Mouse (Mus musculus): ENCODE results near the gene Fbxw22. TPM values are rescaled to one million over a fixed set of nuclear protein-coding genes. Genes with fewer than 3 reads are reported as not detected.
"Not testable (repeated sequence)": the region's sequence is repeated elsewhere in the genome, so short reads cannot be mapped to it uniquely, and the experiment has no call there.

Gene Fbxw22
- total RNA-seq (2012; rRNA removed) (not detected in 2 replicates), polyA plus RNA-seq (2012; ENCODE audit: insufficient read depth in 1 of 2, insufficient read length in 2 of 2, low read depth in 1 of 2, low replicate concordance in 2 of 2, missing spikeins in 1 of 2) (not detected)

DNA sequence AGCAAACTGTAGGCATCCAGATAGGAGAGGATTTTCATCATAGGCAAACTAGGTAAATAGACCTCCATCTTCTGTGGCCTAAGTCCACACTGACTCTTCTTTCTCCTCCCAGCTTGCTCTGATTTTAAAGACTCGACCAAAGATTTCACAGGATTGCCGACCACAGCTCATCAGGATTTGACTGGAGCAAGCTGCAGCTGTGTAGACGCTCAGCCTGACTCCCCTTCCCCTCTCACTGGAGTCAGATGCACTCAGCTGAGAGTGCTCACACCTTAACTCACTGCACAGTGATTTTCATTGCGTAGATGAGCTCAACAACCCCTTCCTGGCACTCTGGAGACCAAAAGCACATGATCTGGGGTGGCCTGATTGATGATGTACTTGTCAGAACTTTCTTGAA is at the start of gene Fbxw22:
Fbxw22 (minus strand) TSS at position 101 of the 400 bp plus-strand sequence.
- not testable (repeated sequence) for H3K27ac ChIP-seq (ENCODE audit: control insufficient read depth, low read depth, low read length); H3K9ac ChIP-seq (ENCODE audit: control insufficient read depth, low read depth, low read length, poor library complexity, severe bottlenecking); H3K36me3 ChIP-seq (ENCODE audit: control insufficient read depth in 1 of 2, insufficient read depth in 2 of 2, low read length in 2 of 2); H3K27me3 ChIP-seq (ENCODE audit: control insufficient read depth in 1 of 2, insufficient read depth in 2 of 2, low read length in 2 of 2); H3K9me3 ChIP-seq (replicated peaks; ENCODE audit: insufficient read depth, low read length); H3K4me1 ChIP-seq (ENCODE audit: control insufficient read depth in 1 of 2, insufficient read depth in 2 of 2, low read length in 2 of 2); H3K79me2 ChIP-seq (ENCODE audit: control insufficient read depth, insufficient read depth, low read length, poor library complexity); DNase-seq (ENCODE audit: low read depth, low spot score); H3K4me3 ChIP-seq (ENCODE audit: control insufficient read depth in 1 of 2, insufficient read depth in 1 of 2, low read depth in 2 of 2, low read length in 2 of 2)

DNA sequence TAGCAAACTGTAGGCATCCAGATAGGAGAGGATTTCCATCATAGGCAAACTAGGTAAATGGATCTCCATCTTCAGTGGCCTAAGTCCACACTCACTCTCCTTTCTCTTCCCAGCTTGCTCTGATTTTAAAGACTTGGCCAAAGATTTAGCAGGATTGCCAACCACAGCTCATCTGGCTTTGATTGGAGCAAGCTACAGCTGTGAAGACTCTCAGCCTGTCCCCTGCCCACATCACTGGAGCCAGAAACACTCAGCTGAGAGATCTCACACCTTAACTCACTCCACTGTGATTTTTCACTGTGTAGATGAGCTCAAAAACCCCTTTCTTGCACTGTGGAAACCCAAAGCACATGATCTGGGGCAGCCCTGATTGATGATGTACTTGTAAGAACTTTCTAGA is 44.9 kb upstream of the Fbxw22 start, which contains the start of gene Fbxw16:
Fbxw16 (minus strand) TSS at position 101 of the 400 bp plus-strand sequence.
- H3K79me2 ChIP-seq (ENCODE audit: control insufficient read depth, insufficient read depth, low read length, poor library complexity), result no peaks in the 10 kb centered on the region
- no peaks in the 10 kb centered on the region for H3K9me3 ChIP-seq (replicated peaks; ENCODE audit: insufficient read depth, low read length)
- H3K27me3 ChIP-seq (ENCODE audit: control insufficient read depth in 1 of 2, insufficient read depth in 2 of 2, low read length in 2 of 2), result no peaks in the 10 kb centered on the region
- TF ChIP-seq POLR2AphosphoS2 (IDR thresholded peaks at IDR 0.05; ENCODE audit: low read length) (no peak), GATA1 (IDR thresholded peaks at IDR 0.05; ENCODE audit: low read depth, low read length) (no peak), GABPA (IDR thresholded peaks at IDR 0.05; ENCODE audit: low read depth, low read length) (no peak), ZNF384 (IDR thresholded peaks at IDR 0.05; ENCODE audit: low read depth, low read length) (no peak), ZMIZ1 (IDR thresholded peaks at IDR 0.05; ENCODE audit: low read depth, low read length) (no peak), NRF1 (IDR thresholded peaks at IDR 0.05; ENCODE audit: insufficient read depth, low read depth, low read length, poor library complexity, severe bottlenecking) (no peak), POLR2AphosphoS5 (IDR thresholded peaks at IDR 0.05; ENCODE audit: borderline replicate concordance, low read depth, low read length) (no peak), TCF12 (IDR thresholded peaks at IDR 0.05; ENCODE audit: low read depth, low read length) (no peak), JUND (IDR thresholded peaks at IDR 0.05; ENCODE audit: low read depth, low read length) (no peak), CHD2 (IDR thresholded peaks at IDR 0.05; ENCODE audit: low read length) (no peak), MAZ (IDR thresholded peaks at IDR 0.05; ENCODE audit: low read depth, low read length) (no peak), RAD21 (IDR thresholded peaks at IDR 0.05; ENCODE audit: low read depth, low read length) (no peak), MYB (IDR thresholded peaks at IDR 0.05; ENCODE audit: low read depth, low read length) (no peak), ETS1 (IDR thresholded peaks at IDR 0.05; ENCODE audit: low read depth, low read length) (no peak), SMC3 (IDR thresholded peaks at IDR 0.05; ENCODE audit: low read depth, low read length) (no peak), ZC3H11A (IDR thresholded peaks at IDR 0.05; ENCODE audit: low read depth, low read length) (no peak), MXI1 (IDR thresholded peaks at IDR 0.05; ENCODE audit: low read depth, low read length) (no peak)
- no peaks in the 10 kb centered on the region for H3K4me1 ChIP-seq (ENCODE audit: control insufficient read depth in 1 of 2, insufficient read depth in 2 of 2, low read length in 2 of 2)
- H3K36me3 ChIP-seq (ENCODE audit: control insufficient read depth in 1 of 2, insufficient read depth in 2 of 2, low read length in 2 of 2), result no peaks in the 10 kb centered on the region
- no peak within 1 kb of the TSS for H3K27ac ChIP-seq (ENCODE audit: control insufficient read depth, low read depth, low read length)
- no peak for DNase-seq (ENCODE audit: low read depth, low spot score)
- H3K4me3 ChIP-seq (ENCODE audit: control insufficient read depth in 1 of 2, insufficient read depth in 1 of 2, low read depth in 2 of 2, low read length in 2 of 2), result no peak within 1 kb of the TSS
- H3K9ac ChIP-seq (ENCODE audit: control insufficient read depth, low read depth, low read length, poor library complexity, severe bottlenecking), result no peak within 1 kb of the TSS
